25 mouse cellular contexts compared by ENCODE assay signal in genomic region chr11:77160341-77160740, GRCm38 (mm10). TPM values are rescaled to one million over a fixed set of nuclear protein-coding genes. Genes with fewer than 3 reads are reported as not detected.
DNase-seq lines count a peak whose midpoint lies in the region; ATAC-seq lines count a peak whose summit lies in the region.
"Had no signal": no experiment of that assay in that cellular context is flagged by ENCODE, and none has a peak within 500 bp of the region (broad histone marks: within the 10 kb centered on the region; RNA-seq: fewer than 3 reads in every experiment).

No protein-coding gene starts in this region.

- no peaks in the 10 kb centered on the region for H3K27me3 ChIP-seq in midbrain, embryonic 16.5 days (ENCODE audit: control insufficient read depth, insufficient read depth, low read depth, low read length)
- H3K27me3 ChIP-seq: embryonic facial prominence, embryonic 12.5 days; forebrain, embryonic 12.5 days; liver, embryonic 15.5 days had no signal

- WGBS in midbrain, embryonic 16.5 days = 90% methylated on average over 9 of the region's 9 CpGs

- no peaks in the 10 kb centered on the region for H3K36me3 ChIP-seq in midbrain, embryonic 16.5 days (ENCODE audit: control insufficient read depth, insufficient read depth, low read length)
- H3K36me3 ChIP-seq: embryonic facial prominence, embryonic 12.5 days; forebrain, embryonic 12.5 days; hindbrain, embryonic 10.5 days; limb, embryonic 10.5 days; liver, embryonic 15.5 days; midbrain, embryonic 10.5 days had no signal

- H3K4me2 ChIP-seq in midbrain, embryonic 16.5 days (ENCODE audit: low read length) = no peak overlapping the region
- H3K4me2 ChIP-seq: embryonic facial prominence, embryonic 12.5 days; forebrain, embryonic 12.5 days; heart, embryonic 11.5 days; liver, embryonic 15.5 days had no signal

- H3K4me3 ChIP-seq in midbrain, embryonic 16.5 days (ENCODE audit: low read depth, low read length) = no peak overlapping the region
- H3K4me3 ChIP-seq: embryonic facial prominence, embryonic 12.5 days; erythroblast, embryonic 14.5 days; forebrain, embryonic 12.5 days; hindbrain, embryonic 10.5 days; left cerebral cortex, adult 2 months; limb, embryonic 10.5 days; liver, embryonic 15.5 days; midbrain, embryonic 10.5 days had no signal

- no peaks in the 10 kb centered on the region for H3K9me3 ChIP-seq in midbrain, embryonic 16.5 days (replicated peaks; ENCODE audit: control insufficient read depth, low read length, poor library complexity, severe bottlenecking)
- H3K9me3 ChIP-seq: embryonic facial prominence, embryonic 12.5 days; forebrain, embryonic 12.5 days; hindbrain, embryonic 10.5 days; limb, embryonic 10.5 days; liver, embryonic 15.5 days; midbrain, embryonic 10.5 days had no signal

- peak; percentile 20 for DNase-seq in urinary bladder, postnatal 14 days (ENCODE audit: low spot score)
- no peak for DNase-seq in urinary bladder, postnatal 36 days (ENCODE audit: low spot score in 2 of 2)
- peak; percentile 11 for DNase-seq in NIH3T3 (ENCODE audit: low read depth)
- no peak for DNase-seq in thymus, postnatal 25 days
- no peak for DNase-seq in heart, adult 8-10 months (ENCODE audit: low spot score)
- DNase-seq: adrenal gland, adult 2 months; cerebellum, adult 11-12 months; cerebellum, postnatal 10 days; kidney, adult 2 months; liver; spleen, adult 18-20 months; thymus, postnatal 14 days had no signal

- no peak overlapping the region for H3K9ac ChIP-seq in midbrain, embryonic 16.5 days (ENCODE audit: low read depth, low read length)
- H3K9ac ChIP-seq: embryonic facial prominence, embryonic 12.5 days; forebrain, embryonic 12.5 days; liver, embryonic 15.5 days had no signal

- no peak overlapping the region for H3K27ac ChIP-seq in midbrain, embryonic 16.5 days (ENCODE audit: low read length)
- H3K27ac ChIP-seq: embryonic facial prominence, embryonic 12.5 days; forebrain, embryonic 12.5 days; hindbrain, embryonic 10.5 days; kidney, postnatal 0 days; left cerebral cortex, adult 2 months; limb, embryonic 10.5 days; liver, embryonic 15.5 days; midbrain, embryonic 10.5 days had no signal

- 0 out of 2 replicates have a peak, but pooled peaks have one; percentile 2 for ATAC-seq in megakaryocyte-erythroid progenitor cell, adult 5-6 weeks (replicated peaks; ENCODE audit: low FRiP score, low TSS enrichment, poor library complexity, severe bottlenecking)
- ATAC-seq in midbrain, embryonic 16.5 days = no peak
- ATAC-seq: CD4-positive, CD25-positive, alpha-beta regulatory T cell, adult 4 months had no signal

- H3K4me1 ChIP-seq in midbrain, embryonic 16.5 days (ENCODE audit: control insufficient read depth, insufficient read depth, low read length) = no peaks in the 10 kb centered on the region
- H3K4me1 ChIP-seq: embryonic facial prominence, embryonic 12.5 days; forebrain, embryonic 12.5 days; hindbrain, embryonic 10.5 days; limb, embryonic 10.5 days; midbrain, embryonic 10.5 days had no signal

RNA-seq across cellular contexts. Expression of gene Efcab5, which starts 28.4 kb away (rescaled TPM):
- total RNA-seq in megakaryocyte-erythroid progenitor cell, adult 5-6 weeks (2014; fragmentation: Nextera tagmentation) = 0.59 and 0.92 TPM in 2 replicates
- 0.66 and 2.4 TPM in 2 replicates for total RNA-seq in megakaryocyte-erythroid progenitor cell, adult 5-6 weeks (2017)
- 0.82 and 1.5 TPM in 2 replicates for polyA plus RNA-seq in midbrain, embryonic 16.5 days (2015; fragmentation: Nextera tagmentation; extraction: Ambion mirVana)
- under 1 TPM; 0.14 to 0.75 (median 0.20) TPM for total RNA-seq in heart, adult 8-10 months (2022)
- polyA plus RNA-seq: erythroblast, embryonic 14.5 days had no signal

RNA-seq across cellular contexts. Expression of gene Ssh2, which starts 55.7 kb away (rescaled TPM):
- total RNA-seq in megakaryocyte-erythroid progenitor cell, adult 5-6 weeks (2014; fragmentation: Nextera tagmentation) = 19.7 and 19.8 TPM in 2 replicates
- total RNA-seq in megakaryocyte-erythroid progenitor cell, adult 5-6 weeks (2017) = 11.2 and 11.9 TPM in 2 replicates
- polyA plus RNA-seq in midbrain, embryonic 16.5 days (2015; fragmentation: Nextera tagmentation; extraction: Ambion mirVana) = 20.2 and 21.2 TPM in 2 replicates
- 10 to 100 TPM; 64.4 to 77.0 (median 70.7) TPM for total RNA-seq in heart, adult 8-10 months (2022)

Comparison
In these comparisons a context has a peak if more than half of its experiments do, and no peak if none do; other contexts are left out.
1. DNase-seq: peak in urinary bladder, postnatal 14 days (single experiment) and NIH3T3 (single experiment); none in urinary bladder, postnatal 36 days (0 of 2), thymus, postnatal 25 days (single experiment) and heart, adult 8-10 months (single experiment).